Comparison of ENCODE assay signal across 11 mouse cellular contexts in genomic region chr6:86776001-86776705, GRCm38 (mm10). TPM values are rescaled to one million over a fixed set of nuclear protein-coding genes. Genes with fewer than 3 reads are reported as not detected.
A peak's percentile ranks its signal among the peaks of the same experiment; 100 is the strongest.
DNase-seq lines count a peak whose midpoint lies in the region; ATAC-seq and TF ChIP-seq lines count a peak whose summit lies in the region.
"Had no signal": no experiment of that assay in that cellular context is flagged by ENCODE, and none has a peak within 500 bp of the region (broad histone marks: within the 10 kb centered on the region; RNA-seq: fewer than 3 reads in every experiment).

No protein-coding gene starts in this region.

- no peaks in the 10 kb centered on the region for H3K27me3 ChIP-seq in kidney, embryonic 14.5 days (ENCODE audit: control insufficient read depth, insufficient read depth, low read length)
- no peaks in the 10 kb centered on the region for H3K27me3 ChIP-seq in thymus, adult 2 months (ENCODE audit: control insufficient read depth, insufficient read depth, low read length)
- H3K27me3 ChIP-seq in hindbrain, embryonic 11.5 days (ENCODE audit: control insufficient read depth, insufficient read depth, low read length), result no peaks in the 10 kb centered on the region
- H3K27me3 ChIP-seq: forebrain, embryonic 13.5 days had no signal

- 88% methylated on average over 8 of the region's 8 CpGs for WGBS in kidney, embryonic 14.5 days
- WGBS in thymus, adult 2 months, result 95% methylated on average over 8 of the region's 8 CpGs
- WGBS in hindbrain, embryonic 11.5 days, result 93% methylated on average over 8 of the region's 8 CpGs

- H3K9me3 ChIP-seq in kidney, embryonic 14.5 days (ENCODE audit: control insufficient read depth, low read length), result no peaks in the 10 kb centered on the region
- H3K9me3 ChIP-seq in hindbrain, embryonic 11.5 days (ENCODE audit: control insufficient read depth, low read length), result no peaks in the 10 kb centered on the region
- H3K9me3 ChIP-seq: forebrain, embryonic 13.5 days; G1E had no signal

- H3K27ac ChIP-seq in kidney, embryonic 14.5 days (ENCODE audit: low read depth, low read length), result no peak overlapping the region
- no peak overlapping the region for H3K27ac ChIP-seq in thymus, adult 2 months (ENCODE audit: control insufficient read depth, insufficient read depth, low read length)
- no peak overlapping the region for H3K27ac ChIP-seq in hindbrain, embryonic 11.5 days (ENCODE audit: low read depth, low read length)
- H3K27ac ChIP-seq: forebrain, embryonic 13.5 days had no signal

- no peak overlapping the region for H3K9ac ChIP-seq in kidney, embryonic 14.5 days (ENCODE audit: low read depth, low read length)
- no peak overlapping the region for H3K9ac ChIP-seq in hindbrain, embryonic 11.5 days (ENCODE audit: low read depth, low read length)
- H3K9ac ChIP-seq: forebrain, embryonic 13.5 days had no signal

- ATAC-seq in kidney, embryonic 14.5 days (ENCODE audit: low FRiP score, low TSS enrichment), result no peak
- ATAC-seq in hindbrain, embryonic 11.5 days (ENCODE audit: low FRiP score), result no peak
- ATAC-seq: forebrain, embryonic 13.5 days had no signal

- no peak overlapping the region for H3K4me3 ChIP-seq in kidney, embryonic 14.5 days (ENCODE audit: low read length)
- no peak overlapping the region for H3K4me3 ChIP-seq in thymus, adult 2 months (ENCODE audit: control insufficient read depth, insufficient read depth, low read length)
- no peak overlapping the region for H3K4me3 ChIP-seq in hindbrain, embryonic 11.5 days (ENCODE audit: low read depth, low read length)
- H3K4me3 ChIP-seq: forebrain, embryonic 13.5 days had no signal

- peak; percentile 19 for DNase-seq in kidney, postnatal 10 days
- DNase-seq in MN1 (ENCODE audit: low spot score), result peak; percentile 52
- peak; percentile 40 for DNase-seq in brain, adult 2 months (ENCODE audit: low read depth, low spot score)
- DNase-seq in layer of hippocampus, adult 11-12 months (ENCODE audit: low spot score), result peak; percentile 29
- no peak for DNase-seq in thymus, adult 2 months
- no peak for DNase-seq in yolk sac, embryonic 10.5 days (ENCODE audit: low spot score)
- DNase-seq in hindbrain, embryonic 11.5 days (ENCODE audit: low spot score), result no peak
- DNase-seq: cerebellum, adult 9-11 months had no signal

- H3K4me1 ChIP-seq in kidney, embryonic 14.5 days (ENCODE audit: control insufficient read depth, insufficient read depth, low read length), result no peaks in the 10 kb centered on the region
- no peaks in the 10 kb centered on the region for H3K4me1 ChIP-seq in thymus, adult 2 months (replicated peaks; ENCODE audit: control insufficient read depth, insufficient read depth, low read length)
- no peaks in the 10 kb centered on the region for H3K4me1 ChIP-seq in hindbrain, embryonic 11.5 days (replicated peaks; ENCODE audit: control insufficient read depth, insufficient read depth, low read length)
- H3K4me1 ChIP-seq: forebrain, embryonic 13.5 days had no signal

- TF ChIP-seq POLR2A in thymus, adult 2 months (IDR thresholded peaks at IDR 0.05; ENCODE audit: control insufficient read depth, extremely low read depth, insufficient read depth, low read length, poor library complexity), result no peak

- no peaks in the 10 kb centered on the region for H3K36me3 ChIP-seq in kidney, embryonic 14.5 days (ENCODE audit: control insufficient read depth, insufficient read depth, low read length)
- H3K36me3 ChIP-seq in thymus, adult 2 months (ENCODE audit: control insufficient read depth, insufficient read depth, low read length), result no peaks in the 10 kb centered on the region
- no peaks in the 10 kb centered on the region for H3K36me3 ChIP-seq in hindbrain, embryonic 11.5 days (ENCODE audit: control insufficient read depth, insufficient read depth, low read length)
- H3K36me3 ChIP-seq: G1E had no signal

- no peak overlapping the region for H3K4me2 ChIP-seq in kidney, embryonic 14.5 days (replicated peaks; ENCODE audit: low read depth, low read length)
- H3K4me2 ChIP-seq in hindbrain, embryonic 11.5 days (replicated peaks; ENCODE audit: low read depth, low read length), result no peak overlapping the region
- H3K4me2 ChIP-seq: forebrain, embryonic 13.5 days had no signal

- no peak for TF ChIP-seq CTCF in thymus, adult 2 months (IDR thresholded peaks at IDR 0.05; ENCODE audit: borderline replicate concordance, control insufficient read depth, extremely low read depth, insufficient read depth, low read length, poor library complexity)

RNA-seq across cellular contexts. Expression of gene Anxa4, which starts 17.2 kb away (rescaled TPM):
- 28.1 and 34.7 TPM in 2 replicates for polyA plus RNA-seq in kidney, embryonic 14.5 days (2014; fragmentation: Nextera tagmentation; extraction: Ambion mirVana)
- 21.5 and 27.8 TPM in 2 replicates for polyA plus RNA-seq in thymus, adult 2 months (2012; rRNA removed)
- polyA plus RNA-seq in hindbrain, embryonic 11.5 days (2014; fragmentation: Nextera tagmentation; extraction: Ambion mirVana), result 8.2 and 11.7 TPM in 2 replicates

RNA-seq across cellular contexts. Expression of gene Gmcl1, which starts 43.0 kb away (rescaled TPM):
- polyA plus RNA-seq in kidney, embryonic 14.5 days (2014; fragmentation: Nextera tagmentation; extraction: Ambion mirVana), result 27.0 and 38.3 TPM in 2 replicates
- 17.3 and 24.2 TPM in 2 replicates for polyA plus RNA-seq in thymus, adult 2 months (2012; rRNA removed)
- polyA plus RNA-seq in hindbrain, embryonic 11.5 days (2014; fragmentation: Nextera tagmentation; extraction: Ambion mirVana), result 51.5 and 54.1 TPM in 2 replicates

Comparison
In these comparisons a context has a peak if more than half of its experiments do, and no peak if none do; other contexts are left out.
1. DNase-seq: peak in kidney, postnatal 10 days (single experiment), MN1 (single experiment), brain, adult 2 months (single experiment) and layer of hippocampus, adult 11-12 months (single experiment); none in thymus, adult 2 months (single experiment), yolk sac, embryonic 10.5 days (single experiment) and hindbrain, embryonic 11.5 days (single experiment).